Mouse (Mus musculus): ENCODE measurements around the gene Ube2s.
A peak's percentile ranks its signal among the peaks of the same experiment; 100 is the strongest.
"Not testable (repeated sequence)": the region's sequence is repeated elsewhere in the genome, so short reads cannot be mapped to it uniquely, and the experiment has no call there.

Ube2s gene

DNA sequence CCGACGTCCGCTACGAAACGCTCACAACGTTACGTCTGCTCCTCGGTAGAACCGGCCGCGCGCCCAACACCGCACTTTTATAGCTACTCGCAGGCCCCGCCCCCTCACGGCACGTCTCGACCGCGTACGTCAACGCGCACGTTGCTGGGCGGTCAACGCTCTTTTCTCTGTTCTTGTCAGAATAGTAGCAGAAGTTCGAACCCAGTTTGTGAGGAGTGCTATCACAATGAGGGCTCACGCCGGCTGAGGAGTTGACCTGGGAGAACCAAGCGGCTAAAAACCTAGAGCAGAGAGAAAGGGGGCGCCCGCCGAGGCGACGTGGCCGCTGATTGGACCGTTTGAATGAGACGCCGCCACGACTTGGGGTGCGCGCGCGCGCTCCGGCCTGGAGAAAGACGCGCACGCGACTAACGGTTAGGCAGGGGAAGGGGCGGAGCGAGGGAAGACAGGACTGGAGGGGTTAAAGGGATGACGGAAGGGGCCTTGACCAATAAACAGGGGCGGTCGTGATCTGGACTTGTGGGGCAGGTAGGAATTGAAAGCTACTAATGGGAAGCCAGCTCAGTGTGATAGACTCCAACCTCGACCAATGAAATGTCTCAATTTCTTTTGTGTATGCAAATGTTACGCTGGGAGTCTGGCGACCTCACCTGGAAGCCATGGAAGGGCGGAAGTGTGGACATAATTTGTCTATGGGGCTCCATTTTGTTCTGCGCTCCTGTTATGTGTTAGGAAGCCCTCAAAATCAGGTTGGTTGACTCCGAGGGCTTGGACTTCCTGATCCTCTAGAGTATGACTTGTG lies at the start of gene Ube2s:
Ube2s (minus strand) TSS at position 288 of the 802 bp plus-strand sequence.
- peak; percentile 99 for DNase-seq (ENCODE audit: low spot score)

DNA sequence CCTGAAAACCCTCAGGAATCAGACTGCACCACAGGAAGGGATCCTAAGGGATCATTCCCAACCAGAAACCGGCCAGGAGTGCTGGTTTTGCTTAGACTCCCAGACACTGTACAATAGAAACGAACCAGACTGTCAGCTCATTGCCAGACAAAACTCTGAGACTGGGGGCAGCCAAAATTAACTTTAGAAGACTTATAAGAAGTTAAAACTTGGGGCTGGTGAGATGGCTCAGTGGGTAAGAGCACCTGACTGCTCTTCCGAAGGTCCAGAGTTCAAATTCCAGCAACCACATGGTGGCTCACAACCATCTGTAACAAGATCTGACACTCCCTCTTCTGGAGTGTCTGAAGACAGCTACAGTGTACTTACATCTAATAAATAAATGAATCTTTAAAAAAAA lies 48.5 kb upstream of the Ube2s start:
- DNase-seq (ENCODE audit: low spot score) = not testable (repeated sequence)

DNA sequence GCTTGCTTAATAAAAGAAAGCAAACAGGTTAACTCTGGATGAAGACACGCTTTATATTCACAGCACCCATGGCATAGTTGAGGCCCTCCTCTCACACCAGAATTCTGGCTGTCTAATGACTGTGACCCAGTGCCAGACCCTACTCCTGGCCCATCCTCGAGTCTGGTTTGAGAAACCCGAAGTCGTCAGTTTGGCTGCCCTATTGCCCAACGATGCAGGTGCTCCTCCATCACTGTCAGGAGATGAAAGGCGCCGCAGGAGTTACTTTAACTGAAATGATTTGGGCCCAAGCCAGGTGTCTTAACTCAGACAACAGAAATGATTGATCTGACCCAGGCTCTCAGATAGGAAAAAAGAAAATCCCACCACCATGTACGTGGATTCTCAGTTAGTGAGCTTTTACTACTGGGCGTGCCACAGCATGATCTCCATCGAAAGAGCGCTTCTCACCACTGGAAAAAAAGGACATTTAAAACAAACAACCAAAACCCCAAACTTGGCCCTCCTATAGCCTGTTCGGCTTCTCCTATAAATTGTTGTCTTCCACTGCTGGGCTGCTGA lies 47.1 kb upstream of the Ube2s start:
- no peak for DNase-seq (ENCODE audit: low spot score)

DNA sequence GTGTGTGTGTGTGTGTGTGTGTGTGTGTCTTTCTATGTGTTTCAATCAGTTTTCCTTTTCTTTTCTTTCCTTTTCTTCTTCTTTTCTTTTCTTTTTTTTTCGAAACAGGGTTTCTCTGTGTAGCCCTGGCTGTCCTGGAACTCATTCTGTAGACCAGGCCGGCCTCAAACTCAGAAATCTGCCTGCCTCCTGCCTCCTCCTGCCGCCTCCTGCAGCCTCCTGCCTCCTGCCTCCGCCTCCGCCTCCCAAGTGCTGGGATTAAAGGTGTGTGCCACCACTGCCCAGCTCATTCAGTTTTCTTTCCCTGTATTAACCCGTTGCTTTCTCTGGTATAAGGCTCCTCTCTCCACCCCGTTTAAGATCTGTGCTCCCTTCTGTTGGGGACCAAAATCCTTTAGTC lies 44.9 kb upstream of the Ube2s start:
- DNase-seq (ENCODE audit: low spot score) = no peak

DNA sequence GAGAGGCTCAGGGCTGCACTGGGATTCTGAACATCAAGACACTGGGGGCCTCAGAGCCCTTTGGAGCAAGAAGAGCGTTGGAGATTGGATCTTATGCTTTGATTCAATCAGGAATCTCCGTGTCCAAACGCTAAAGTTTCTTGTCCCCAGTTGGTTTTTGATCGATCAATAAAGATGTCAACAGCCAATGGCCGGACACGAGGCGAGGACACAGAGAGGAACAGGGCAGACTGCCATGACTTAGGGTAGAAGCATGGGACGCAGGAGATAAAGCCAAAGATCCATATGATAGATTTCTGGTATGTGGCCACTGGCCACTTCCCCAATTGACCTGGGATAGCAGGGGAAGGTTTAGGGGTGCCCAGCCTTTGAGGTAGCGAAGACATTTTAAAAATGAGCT lies 44.1 kb upstream of the Ube2s start:
- no peak for DNase-seq (ENCODE audit: low spot score)

DNA sequence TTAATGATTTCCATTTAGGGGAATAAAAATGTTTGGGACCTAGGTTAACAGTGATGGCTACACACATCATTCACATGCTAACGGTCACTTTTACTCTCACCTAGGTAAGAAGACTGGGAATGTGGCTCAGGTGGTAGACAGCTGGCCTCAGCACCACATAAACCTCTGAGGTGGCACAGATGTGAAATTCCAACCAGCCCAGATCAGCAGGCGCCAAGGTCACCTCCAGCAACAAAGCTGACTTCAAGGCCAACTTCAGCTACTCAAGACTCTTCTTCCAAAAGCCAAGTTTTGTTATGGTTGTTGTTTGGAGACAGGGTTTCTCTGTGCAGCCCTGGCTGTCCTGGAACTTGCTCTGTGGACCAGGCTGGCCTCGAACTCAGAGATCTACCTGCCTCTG lies 41.2 kb upstream of the Ube2s start:
- DNase-seq (ENCODE audit: low spot score) = no peak

DNA sequence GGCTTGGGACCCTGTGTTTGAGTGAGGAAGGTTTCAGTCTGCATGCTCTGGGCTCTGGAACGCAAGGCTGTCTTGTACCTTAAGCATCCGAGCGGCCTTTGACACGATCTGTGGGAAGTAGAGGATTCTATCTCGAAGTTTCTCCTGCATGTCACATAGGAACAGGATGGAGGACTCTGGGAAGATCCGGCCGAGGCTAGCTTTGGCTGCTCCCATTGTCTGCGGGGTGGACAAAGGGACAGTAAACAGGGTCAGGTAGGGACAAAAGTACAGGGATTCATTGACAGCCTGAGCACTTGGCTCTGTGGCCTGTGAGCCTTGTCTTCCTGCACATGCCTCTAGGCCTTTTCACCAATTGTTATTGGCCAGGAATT lies 38.9 kb upstream of the Ube2s start:
- no peak for DNase-seq (ENCODE audit: low spot score)

DNA sequence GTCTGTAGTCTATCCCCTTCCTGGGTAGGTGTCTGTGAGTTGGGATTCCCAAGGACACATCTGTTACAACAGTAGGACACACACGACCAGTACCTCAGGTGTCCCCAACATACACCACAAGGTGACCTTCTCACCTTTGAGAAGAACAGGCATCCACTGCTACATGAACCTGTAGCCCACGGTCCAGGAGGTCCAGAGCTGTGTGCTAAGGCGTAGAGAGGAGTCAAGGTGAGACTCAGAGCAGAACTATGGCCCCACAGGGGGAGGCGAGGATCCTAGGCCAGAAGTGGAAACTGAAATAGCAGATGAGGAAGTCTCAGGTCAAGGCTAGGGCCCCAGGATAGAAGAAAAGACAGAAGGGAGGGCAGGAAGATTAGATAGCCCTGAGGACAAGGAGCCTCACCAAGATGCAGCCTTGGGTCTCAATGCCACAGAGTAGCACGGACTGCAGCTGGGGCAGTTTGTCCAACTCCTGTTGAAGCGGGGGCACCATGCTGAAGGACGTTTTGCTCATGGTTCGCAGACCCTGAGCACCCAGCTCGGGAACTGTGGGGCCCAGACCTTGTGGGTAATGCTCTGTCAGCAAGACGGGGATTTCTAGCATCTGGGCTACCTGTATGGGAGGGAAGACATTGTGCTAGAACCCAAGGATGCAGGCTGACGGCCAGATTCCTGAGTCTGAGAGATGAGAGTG lies 38.4 kb upstream of the Ube2s start:
- DNase-seq (ENCODE audit: low spot score) = no peak

DNA sequence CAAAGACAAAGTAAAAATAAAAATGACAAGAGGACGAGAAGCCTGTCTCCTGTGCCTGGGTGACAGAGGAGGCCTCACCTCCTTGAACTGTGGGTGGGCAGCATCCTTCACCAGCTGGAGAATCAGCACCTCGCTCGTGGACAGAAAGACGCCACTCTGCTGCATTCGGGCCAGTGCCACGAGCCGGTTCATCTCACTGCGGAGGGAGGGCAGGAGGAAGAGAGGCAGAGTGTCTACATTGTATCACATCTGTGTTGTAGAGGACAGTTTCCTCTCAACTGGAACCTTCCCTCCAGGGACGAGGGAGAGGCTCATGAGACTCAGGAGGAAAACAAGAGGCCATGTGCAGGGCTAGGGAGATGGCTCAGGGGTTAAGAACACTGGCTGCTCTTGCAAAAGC lies 37.0 kb upstream of the Ube2s start:
- no peak for DNase-seq (ENCODE audit: low spot score)

DNA sequence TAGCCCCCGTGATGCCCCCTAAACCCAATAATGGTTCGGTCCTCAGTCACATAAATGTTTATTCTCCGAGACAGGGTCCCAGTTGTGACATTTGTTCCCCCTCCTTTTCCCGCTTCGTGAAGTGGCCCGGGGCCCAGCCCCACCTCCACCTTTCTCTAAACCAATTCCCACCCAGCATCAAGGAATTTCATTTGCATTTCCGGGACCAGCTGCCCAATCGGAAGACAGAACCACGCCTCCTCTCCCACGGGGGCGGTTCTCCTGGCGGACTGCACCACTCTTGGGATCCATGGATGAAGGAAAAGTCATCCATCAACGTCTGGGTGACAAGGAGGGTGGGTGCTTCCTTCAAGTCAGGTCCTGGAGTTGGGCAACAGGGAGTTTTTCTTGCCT lies 32.5 kb upstream of the Ube2s start:
- DNase-seq (ENCODE audit: low spot score) = no peak

DNA sequence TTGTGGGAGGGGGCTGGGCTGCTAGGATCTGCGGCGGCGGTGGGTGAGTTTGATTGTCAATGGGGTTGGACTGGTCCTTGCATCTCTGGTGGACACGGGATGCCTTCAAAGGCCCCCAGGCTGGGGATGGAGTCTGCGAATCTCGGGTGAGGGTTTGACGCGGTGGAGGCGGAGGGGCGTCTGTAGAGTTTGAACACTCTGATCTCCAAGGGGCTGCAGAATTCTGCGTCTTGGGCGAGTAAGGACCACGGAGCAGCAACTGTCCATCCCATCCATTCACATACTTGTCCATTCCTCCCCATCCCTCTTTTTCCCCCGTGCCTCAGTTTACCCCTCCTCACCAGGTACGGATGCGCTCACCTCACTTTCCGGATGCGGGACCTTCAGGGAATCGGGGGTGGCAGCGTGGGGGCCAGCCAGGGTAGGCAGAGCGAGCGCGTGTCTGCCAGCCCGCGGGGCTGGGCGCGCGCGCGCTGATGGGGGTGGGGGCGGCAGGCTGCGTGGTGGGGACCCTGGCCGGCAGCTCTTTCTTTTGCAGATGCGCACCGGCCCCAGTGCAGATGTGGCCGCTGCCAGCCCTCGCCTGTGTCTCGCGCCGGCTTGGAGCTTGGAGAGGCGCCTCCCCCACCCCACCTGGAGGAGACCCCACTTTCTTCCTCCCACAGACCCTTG lies 32.0 kb upstream of the Ube2s start, which contains the start of gene Shisa7:
Shisa7 (minus strand) TSS at position 452 of the 672 bp plus-strand sequence.
- no peak for DNase-seq (ENCODE audit: low spot score)

DNA sequence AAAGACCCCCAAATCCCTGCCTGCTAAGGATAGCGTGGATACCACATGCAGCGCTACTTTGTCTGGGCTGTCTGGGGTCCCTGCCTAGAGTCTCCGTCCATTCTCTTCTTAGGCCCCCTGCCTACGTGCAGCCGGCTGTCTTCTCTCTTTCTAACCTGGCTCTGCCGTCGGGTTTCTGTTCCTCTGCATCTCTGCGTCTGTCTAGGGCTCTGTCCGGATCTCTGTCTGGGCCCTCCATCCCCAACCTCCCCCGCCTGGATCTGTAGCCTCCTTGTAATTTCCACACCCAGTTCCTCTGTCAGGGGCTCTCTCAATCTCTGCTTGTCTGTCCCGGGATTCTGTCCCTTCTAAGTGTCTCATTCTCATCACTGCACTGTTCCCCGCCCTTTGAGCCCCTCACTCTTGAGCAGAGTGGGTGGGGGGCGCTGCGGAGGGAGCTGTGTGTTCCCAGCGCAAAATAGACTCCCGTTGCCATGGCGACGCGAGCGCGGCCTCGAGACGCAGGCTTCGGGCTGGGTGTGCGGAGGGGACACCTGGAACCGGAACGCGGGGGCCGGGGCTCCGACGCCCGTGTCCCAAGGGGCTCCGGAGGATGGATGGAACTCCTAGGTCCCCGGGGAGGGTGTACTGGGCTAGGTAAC lies 31.3 kb upstream of the Ube2s start:
- no peak for DNase-seq (ENCODE audit: low spot score)

DNA sequence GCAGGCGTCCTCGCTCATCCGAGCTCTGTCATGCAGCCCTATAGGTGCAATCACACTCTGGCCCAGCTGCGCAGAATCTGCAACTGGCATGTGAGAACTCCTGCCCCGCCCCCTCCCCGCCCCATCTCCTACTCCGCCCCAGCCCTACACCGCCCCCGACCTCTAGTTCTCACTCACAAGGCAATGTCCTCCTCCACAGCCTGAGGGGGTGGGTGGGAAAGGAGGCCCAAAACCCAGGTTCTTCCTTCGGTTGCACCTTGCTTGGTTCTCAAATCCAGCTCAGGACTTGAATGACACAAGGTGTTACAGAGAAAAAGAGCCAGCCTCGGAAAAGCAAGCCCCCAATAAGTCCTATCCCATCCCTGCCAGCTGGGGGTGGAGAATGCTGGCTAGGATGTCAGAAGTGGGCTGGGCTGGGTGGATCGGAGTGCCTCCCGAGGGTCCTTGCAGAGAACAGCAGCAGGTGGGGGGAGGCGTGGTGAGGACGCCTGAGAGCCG lies 30.3 kb upstream of the Ube2s start:
- DNase-seq (ENCODE audit: low spot score) = no peak

DNA sequence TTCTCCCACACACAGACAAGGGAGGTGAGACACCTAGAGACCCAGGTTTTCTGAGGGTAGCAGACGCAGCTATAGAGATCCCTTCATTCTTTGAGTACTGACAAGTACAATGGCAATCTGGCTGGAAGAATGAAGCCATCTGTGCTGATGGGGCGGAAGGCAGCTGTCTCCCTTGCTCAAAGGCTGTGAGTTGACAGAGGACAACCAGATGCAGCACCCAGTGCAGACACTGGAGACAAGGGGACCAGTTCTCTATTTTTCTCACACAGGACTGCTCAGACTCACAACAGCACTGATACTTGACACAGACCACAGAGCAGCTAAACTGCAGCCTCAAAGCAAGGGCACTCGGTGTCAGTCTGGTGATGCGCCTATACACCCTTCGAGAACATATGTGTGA lies 29.7 kb upstream of the Ube2s start:
- DNase-seq (ENCODE audit: low spot score) = no peak

DNA sequence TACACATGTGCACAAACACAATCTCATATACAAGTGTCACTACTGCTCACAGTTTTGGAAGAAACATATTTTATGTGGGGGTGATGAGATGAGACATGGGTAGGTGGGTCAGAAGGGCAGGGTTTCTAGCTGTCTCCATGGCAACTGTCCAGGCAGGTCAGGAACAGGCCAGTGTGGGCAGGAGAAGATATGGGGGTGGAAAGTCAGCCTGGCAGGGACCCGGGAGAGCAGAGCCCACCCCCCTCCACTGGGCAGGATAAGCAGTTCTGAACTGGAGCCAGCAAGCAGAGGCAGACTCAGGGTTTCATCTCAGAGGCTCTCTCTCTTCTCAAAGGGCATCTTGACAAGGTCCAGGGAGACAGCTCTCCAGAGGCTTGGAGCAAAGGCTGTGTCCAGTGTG lies 25.2 kb upstream of the Ube2s start:
- DNase-seq (ENCODE audit: low spot score) = no peak

DNA sequence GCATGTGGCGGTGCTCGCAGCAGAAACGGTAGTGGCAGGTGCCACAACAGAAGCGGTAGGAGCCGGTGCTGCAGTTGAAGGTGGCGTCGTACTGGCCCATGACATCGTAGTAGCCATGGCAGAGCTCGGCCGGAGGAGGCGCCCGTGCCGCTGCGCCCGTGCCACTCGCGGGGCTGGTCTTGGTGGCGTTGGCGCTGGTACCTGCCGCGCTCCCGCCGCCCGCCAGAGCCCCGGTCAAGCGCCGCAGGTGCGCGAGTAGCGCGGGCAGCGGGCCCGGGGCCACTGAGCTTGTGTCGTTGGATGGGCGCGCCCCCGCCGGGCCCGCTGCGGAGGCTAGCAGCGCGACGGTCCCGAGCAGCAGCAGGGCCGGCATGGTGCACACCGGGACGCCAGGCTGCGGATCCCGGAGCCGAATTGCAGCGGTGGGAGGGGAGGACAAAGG lies 24.0 kb upstream of the Ube2s start:
- peak; percentile 82 for DNase-seq (ENCODE audit: low spot score)

DNA sequence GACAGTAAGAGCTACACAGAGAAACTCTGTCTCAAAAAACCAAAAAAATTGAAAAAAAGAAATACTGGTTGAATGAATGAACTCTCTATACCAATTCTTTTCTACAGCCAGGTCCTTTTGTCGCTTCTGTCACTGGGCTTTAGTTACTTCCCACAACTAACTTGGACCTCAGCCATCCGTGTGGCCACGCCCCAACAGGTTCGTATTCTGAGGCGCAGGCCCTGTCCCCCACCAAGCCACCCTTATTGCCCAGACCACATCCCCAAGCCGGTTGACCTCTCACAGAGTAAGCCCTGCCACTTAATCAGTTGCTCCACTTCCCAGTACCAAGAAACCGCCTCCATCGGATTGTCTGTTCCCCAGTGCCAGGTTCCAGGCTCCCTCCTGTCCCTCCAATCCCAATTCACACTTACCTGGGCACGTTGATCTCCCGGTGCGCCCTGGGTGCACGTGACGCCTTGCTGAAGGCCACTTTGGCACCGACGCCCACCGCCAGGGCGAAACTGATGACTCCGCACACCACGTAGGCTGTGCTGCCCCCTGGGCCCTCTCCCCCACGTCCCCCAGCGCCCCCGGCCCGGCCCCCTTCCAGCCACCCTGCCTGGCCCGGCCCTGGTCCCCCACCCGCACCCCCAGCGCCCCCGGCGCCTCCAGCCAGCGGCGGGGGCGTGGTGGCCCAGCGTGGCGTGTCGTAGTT lies 23.4 kb upstream of the Ube2s start:
- DNase-seq (ENCODE audit: low spot score) = no peak

DNA sequence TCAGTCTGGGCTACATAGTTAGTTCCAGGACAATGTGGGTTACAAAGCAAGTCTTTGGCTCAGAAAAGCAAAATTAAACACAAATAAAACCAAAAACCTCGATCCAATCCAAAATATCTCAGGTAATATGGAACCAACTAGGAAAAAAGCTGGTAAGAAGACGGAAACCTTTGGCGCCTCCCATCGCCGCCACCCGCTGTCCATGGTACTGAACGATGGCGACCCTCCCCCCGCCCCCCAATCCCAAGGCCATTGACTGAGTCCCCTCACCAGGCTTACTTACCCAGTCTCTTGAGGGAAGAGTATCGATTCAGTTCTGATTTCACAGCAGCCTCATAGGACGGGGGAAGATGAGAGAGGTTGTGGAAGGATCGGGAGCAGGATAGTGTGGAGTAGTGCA lies 18.1 kb upstream of the Ube2s start:
- DNase-seq (ENCODE audit: low spot score) = no peak

DNA sequence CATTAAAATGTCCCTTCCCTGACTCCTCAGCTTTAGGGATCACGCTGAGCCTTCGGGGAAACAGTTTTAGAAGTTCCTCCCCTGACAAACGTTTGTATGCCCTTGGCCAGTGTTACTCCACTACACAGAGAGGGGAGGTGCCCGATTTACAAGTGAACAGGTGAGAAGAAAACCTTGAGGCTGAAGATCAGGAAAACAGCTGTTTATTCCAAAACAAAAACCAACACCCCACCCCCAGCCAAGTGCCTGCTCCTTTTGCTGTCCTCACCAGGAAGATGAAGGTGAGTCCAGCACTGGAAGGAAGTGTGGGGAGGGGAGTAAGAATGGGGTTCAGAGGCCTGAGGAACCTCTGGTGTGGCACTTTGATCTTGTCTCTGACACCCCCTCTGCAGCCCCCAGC lies 13.0 kb upstream of the Ube2s start:
- no peak for DNase-seq (ENCODE audit: low spot score)

DNA sequence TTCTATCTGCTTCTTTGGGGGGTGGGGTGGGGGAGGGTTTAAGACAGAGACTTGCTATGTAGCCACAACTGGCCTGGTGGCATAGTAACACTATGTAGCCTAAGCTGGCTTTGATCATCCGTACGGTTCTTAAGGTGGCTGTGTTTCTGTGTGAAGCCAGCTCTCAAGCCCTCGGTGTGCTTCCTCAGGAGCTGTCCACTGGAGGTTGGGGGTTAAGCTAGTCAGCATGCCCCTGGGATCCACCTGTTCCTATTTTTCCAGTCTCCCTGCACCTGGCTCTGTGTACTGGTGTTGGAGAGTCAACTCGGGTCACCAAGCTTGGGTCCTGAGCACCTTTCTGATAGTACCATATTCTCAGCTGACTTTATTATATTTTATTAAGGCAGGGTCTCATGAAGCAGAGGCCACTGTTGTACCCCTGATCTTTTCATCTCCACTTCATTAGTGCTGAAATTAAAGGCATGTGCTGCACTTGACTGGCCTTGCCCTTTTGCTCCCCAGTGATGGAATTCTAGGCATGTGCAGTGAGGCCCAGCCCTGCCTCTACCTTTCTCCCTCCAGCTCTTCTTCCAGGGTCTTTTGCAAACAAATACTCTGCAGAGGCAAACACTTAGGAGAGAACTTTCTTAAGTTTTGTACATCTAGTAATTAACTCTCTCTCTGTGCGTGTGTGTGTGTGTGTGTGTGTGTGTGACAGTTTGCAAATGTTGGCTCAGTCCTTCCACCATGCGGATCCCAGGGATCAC lies 9.9 kb upstream of the Ube2s start:
- no peak for DNase-seq (ENCODE audit: low spot score)

DNA sequence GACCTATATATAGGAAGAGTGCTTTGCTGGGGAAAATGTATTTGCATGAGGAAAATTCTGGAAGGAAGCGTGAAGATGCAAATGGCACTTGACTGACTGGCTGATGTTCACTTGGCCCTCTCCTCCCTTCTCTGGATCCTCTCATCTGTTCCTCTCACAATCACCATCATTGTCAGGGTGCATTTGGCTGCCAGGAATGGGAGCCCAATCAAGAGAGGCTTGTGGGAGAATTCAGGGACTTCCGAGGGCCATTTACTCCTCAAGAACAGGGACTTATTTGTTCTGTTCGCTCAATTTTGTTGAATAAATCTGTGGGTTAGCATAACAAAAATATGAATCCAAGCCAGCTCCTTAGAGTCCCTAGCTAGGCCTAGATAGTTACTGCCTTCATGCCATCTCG lies 9.3 kb upstream of the Ube2s start:
- DNase-seq (ENCODE audit: low spot score) = no peak
